Mouse (Mus musculus) heart, adult 9 months (tissue): ENCODE measurements around the gene Adam4.
A peak's percentile ranks its signal among the peaks of the same experiment; 100 is the strongest.
"Not testable (repeated sequence)": the region's sequence is repeated elsewhere in the genome, so short reads cannot be mapped to it uniquely, and the experiment has no call there.

Source experiments
- DNase-seq, 2 experiments: peaks; one replicate each; pipeline ENCODE4 v3.0.0; 2022; ENCODE audit warnings: low spot score in 2 of 2

Gene Adam4

DNA sequence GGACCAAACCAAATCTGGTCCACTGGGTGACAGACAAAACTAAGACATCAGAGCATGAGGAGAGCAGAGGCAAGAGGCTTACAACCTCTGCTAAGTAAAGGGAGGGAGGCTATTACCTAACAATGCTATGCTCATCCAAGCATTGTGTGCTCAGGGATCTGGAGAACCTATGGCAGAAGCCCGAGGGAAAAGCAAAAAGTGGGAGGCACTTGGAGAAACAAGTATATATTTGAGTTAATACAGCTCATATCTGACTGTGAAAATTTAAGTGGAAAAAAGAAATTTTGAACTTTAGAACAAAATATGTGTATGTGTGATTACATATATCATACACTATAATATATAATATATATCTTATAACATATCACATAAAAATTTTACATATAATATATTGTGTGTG is at the start of gene Adam4:
Adam4 (minus strand) TSS at position 101 of the 400 bp plus-strand sequence.
- no peak for DNase-seq

DNA sequence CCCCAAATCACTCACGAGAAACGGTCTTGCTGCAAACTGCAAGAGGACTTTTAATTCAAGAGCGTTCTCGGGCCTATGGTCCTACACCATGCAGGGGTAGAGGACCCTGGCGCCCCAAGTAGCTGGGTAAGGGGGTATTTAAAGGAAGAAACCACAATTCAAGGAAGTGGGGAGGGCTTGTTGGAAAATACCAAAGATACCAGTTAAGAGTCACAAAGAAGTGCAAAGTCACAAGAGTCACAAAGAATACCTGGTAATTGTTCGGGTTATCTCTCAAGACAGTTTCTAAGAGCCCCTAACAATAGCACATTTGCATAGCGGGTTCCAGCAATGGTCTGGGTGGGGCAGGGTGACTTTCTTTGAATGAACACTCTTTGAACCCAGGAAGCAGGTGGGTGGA is 37.3 kb upstream of the Adam4 start:
- DNase-seq: not testable (repeated sequence)

- not testable (repeated sequence) for DNase-seq
Measured at GRCm38 (mm10) chr12:81438985-81439384, 17.2 kb upstream of the Adam4 start.

GRCm38 (mm10) chr12:81434778-81435177 is 13.0 kb upstream of the Adam4 start:
- not testable (repeated sequence) for DNase-seq

GRCm38 (mm10) chr12:81413211-81413610 is 8.5 kb downstream of the Adam4 start:
- DNase-seq: no peak

DNA sequence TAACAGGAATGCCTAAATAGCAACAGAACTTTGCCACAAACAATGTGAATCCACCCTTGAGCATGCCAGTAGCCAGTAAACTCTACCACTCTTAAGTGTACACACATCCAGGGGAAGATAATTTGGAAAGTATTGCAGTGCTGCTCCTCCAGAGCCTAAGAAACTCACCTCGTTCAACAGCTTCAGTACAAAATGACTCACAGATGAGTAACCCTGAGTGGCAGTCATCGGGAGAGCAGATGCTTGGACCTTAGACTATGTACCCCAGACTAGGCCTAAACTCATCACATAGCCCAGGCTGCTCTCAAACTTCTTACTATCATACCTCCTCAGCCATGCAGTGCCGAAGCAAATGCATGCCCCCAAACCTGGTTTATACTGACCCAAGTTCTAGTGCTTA is 12.8 kb downstream of the Adam4 start:
- DNase-seq: no peak

- DNase-seq: peak in 1 of 2 experiments; percentile 33
Measured at GRCm38 (mm10) chr12:81402187-81402586, 19.6 kb downstream of the Adam4 start.

DNA sequence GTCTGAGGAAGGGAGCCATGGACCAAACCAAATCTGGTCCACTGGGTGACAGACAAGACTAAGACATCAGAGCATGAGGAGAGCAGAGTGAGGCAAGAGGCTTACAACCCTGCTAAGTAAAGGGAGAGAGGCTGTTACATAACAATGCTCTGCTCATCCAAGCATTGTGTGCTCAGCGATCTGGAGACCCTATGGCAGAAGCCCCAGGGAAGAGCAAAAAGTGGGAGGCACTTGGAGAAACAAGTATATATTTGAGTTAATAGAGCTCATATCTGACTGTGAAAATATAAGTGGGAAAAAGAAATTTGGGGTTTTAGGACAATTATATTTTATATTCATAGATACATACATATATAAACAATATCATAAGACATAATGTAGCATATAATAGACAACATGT is 42.4 kb downstream of the Adam4 start, which contains the start of gene Gm4787:
Gm4787 (minus strand) TSS at position 101 of the 400 bp plus-strand sequence.
- DNase-seq: not testable (repeated sequence)
